Mouse (Mus musculus) cerebellum, adult 2 months (tissue): ENCODE measurements around the gene Hspg2. TPM values are rescaled to one million over a fixed set of nuclear protein-coding genes. Genes with fewer than 3 reads are reported as not detected.

Source experiments
- DNase-seq, 2 experiments: peaks; one replicate each; pipeline ENCODE4 v3.0.0; 2021
- H3K27ac ChIP-seq: fragments of 200-500 bp; 2 replicates; pipeline ENCODE4 v1.5.1; 2012; ENCODE audit warnings: low read length, control low read depth, inconsistent platforms; ENCODE audit not compliant: insufficient read depth
- H3K27me3 ChIP-seq: fragments of 200-500 bp; 2 replicates; pipeline ENCODE4 v1.6.1; 2012; ENCODE audit warnings: inconsistent platforms, mild to moderate bottlenecking, low read length, moderate library complexity; ENCODE audit not compliant: control insufficient read depth, insufficient read depth
- H3K4me1 ChIP-seq: fragments of 200-500 bp; 2 replicates; pipeline ENCODE4 v1.6.1; 2011; ENCODE audit warnings: low read length; ENCODE audit not compliant: control insufficient read depth, insufficient read depth
- H3K4me3 ChIP-seq: fragments of 200-500 bp; replicated peaks from 2 replicates; pipeline ENCODE3; 2011; ENCODE audit warnings: mild to moderate bottlenecking, low read depth, low read length, control low read depth; ENCODE audit not compliant: insufficient read depth
- CTCF ChIP-seq: fragments of 200-500 bp; IDR thresholded peaks from 2 replicates; pipeline ENCODE4 v1.5.1; 2011; ENCODE audit warnings: low read depth, mild to moderate bottlenecking, control low read depth, low read length, moderate library complexity, borderline replicate concordance; ENCODE audit not compliant: insufficient read depth
- POLR2A ChIP-seq: fragments of 200-500 bp; IDR thresholded peaks from 2 replicates; pipeline ENCODE4 v1.6.1; 2011; ENCODE audit warnings: low read length, control low read depth, borderline replicate concordance; ENCODE audit not compliant: insufficient read depth
- WGBS: fragments of 180-500 bp; shearing (Covaris S2); methylation state at CpG from one replicate; pipeline ENCODE4 v1.1.7; 2018; 5-methylcytosine and 5-hydroxymethylcytosine counted together
- polyA plus RNA-seq: library from polyadenylated mRNA; depleted of rRNA; stranded (reverse); fragments of >200 nt; gene quantifications from 2 replicates; pipeline ENCODE4 v1.2.3, GENCODE M21; 2012

The Hspg2 gene
- polyA plus RNA-seq, 1 experiment: 2.8 TPM

- 74% methylated on average over 10 of the region's 10 CpGs for WGBS
Measured at GRCm38 (mm10) chr4:137487286-137488000, 18.9 kb downstream of the Hspg2 start.

DNA sequence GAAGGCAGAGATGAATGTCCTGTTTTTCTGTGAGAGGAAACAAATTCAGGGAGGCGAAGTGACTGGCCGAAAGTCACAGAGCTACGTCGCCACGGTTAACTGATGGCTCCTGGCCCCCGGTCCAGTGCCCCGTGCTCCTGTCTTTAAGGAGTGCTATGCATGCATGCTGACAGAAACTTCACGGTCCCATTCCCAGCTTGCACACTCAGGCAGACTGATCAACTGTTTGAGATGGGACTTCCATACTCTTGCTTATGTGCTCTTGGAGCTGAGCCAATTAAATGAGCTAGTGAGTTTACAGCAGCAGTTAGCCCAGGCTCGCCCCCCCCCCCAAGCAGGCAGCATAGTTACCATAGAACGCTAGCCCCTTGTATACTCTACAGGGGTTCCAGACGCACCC lies 19.5 kb downstream of the Hspg2 start:
- no peak for TF ChIP-seq POLR2A
- TF ChIP-seq CTCF: no peak
- H3K27me3 ChIP-seq: no peaks in the 10 kb centered on the region
- DNase-seq: no peak
- no peak overlapping the region for H3K27ac ChIP-seq
- no peak overlapping the region for H3K4me3 ChIP-seq
- 74% methylated on average over 11 of the region's 11 CpGs for WGBS
- peaks cover 41% of the 10 kb centered on the region for H3K4me1 ChIP-seq

More at GRCm38 (mm10) chr4:137487286-137488000, 18.9 kb downstream of the Hspg2 start:
- TF ChIP-seq POLR2A (no peak), CTCF (no peak)
- no peaks in the 10 kb centered on the region for H3K27me3 ChIP-seq
- H3K4me3 ChIP-seq: no peak overlapping the region
- no peak overlapping the region for H3K27ac ChIP-seq
- no peak for DNase-seq
- H3K4me1 ChIP-seq: peaks cover 41% of the 10 kb centered on the region

DNA sequence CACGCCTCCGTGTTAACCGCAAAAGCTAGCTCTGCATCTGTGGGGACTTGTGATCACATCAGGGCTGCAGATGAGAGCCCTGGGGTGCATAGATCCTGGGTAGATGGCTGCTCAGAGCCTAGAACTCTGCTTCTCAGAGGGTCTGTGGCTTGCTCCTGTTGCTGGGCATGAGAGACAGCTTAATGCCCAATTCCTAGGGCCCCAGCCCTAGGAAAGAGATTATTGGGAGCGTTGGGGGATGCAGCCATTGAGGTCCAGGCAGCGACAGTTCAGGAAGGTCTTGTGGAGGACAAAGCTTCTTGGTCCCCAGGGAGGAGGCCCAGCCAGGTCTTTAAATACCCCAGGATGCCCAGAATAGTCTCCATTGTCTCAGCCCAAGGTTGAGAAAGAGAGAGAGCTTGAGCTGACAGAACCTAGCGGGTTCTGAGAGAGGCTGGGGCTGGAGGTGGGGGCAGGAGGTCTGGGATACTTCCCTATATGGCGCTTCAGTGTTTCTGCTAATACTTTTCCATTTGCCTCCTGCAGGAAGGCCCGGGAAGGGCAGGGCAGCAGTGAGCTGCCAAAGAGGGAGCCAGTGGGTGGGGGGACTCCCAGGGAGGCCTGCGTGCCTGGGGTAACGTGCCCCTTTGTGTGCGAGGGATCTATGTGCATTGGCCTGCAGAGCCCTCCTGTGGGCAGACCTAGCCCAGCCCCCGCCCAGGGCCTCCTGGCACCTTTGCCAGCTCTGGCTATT lies 20.2 kb downstream of the Hspg2 start:
- H3K27ac ChIP-seq: no peak overlapping the region

GRCm38 (mm10) chr4:137489996-137490395 lies 21.4 kb downstream of the Hspg2 start:
- Histone ChIP-seq H3K27ac (no peak overlapping the region), H3K27me3 (no peaks in the 10 kb centered on the region), H3K4me3 (no peak overlapping the region), H3K4me1 (peaks cover 34% of the 10 kb centered on the region)
- 89% methylated on average over 8 of the region's 8 CpGs for WGBS
- DNase-seq: no peak
- TF ChIP-seq CTCF (no peak), POLR2A (no peak)

More for the DNA sequence above, 20.2 kb downstream of the Hspg2 start:
- Histone ChIP-seq H3K4me3 (no peak overlapping the region), H3K27me3 (no peaks in the 10 kb centered on the region), H3K4me1 (peaks cover 41% of the 10 kb centered on the region)
- no peak for TF ChIP-seq POLR2A
- TF ChIP-seq CTCF: peak; percentile 30; the same call in 1 of the 2 replicates
- WGBS: 52% methylated on average over 12 of the region's 12 CpGs
- DNase-seq: no peak

DNA sequence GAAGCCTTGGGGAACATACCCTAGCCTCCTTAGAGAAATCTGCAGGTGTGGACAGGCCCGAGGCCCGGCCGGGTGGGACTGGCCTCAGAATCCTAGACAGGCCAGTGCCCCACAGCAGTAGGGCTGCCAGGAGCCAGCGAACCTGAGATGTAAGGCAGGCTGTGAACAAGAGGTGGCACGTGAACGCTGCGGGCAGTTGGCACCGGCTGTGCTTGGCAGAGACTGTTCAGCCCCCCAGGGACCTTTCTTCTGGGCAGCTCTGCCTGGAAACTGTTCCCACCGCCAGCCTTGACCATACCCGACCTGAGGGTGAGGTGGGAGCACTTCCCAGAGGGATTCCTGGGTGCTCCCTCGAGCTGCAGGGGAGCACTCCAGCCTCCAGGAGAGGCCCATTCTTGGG lies 24.0 kb downstream of the Hspg2 start:
- Histone ChIP-seq H3K4me1 (peaks cover 18% of the 10 kb centered on the region), H3K27ac (no peak overlapping the region), H3K27me3 (no peaks in the 10 kb centered on the region), H3K4me3 (no peak overlapping the region)
- no peak for DNase-seq
- no peak for TF ChIP-seq POLR2A
- TF ChIP-seq CTCF: no peak
- 58% methylated on average over 11 of the region's 11 CpGs for WGBS

DNA sequence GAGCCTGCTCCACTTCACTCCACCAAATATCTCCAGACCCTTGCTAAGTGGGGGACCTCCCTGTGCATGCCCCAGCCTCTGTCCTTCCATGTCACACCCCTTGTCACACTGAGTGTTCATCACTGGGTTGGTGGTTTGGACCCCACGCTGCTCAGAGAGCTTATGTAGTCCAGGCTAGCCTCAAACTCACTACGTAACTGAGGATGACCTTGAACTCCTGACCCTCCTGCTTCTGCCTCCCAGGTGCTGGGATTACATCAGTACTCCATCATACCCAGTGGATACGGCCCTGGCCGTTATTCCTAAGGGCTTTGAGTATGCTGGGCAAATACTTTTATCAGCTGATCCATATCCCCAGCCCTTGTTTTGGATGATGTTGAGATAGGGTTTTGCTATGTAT lies 24.6 kb downstream of the Hspg2 start:
- TF ChIP-seq CTCF (no peak), POLR2A (no peak)
- Histone ChIP-seq H3K27me3 (no peaks in the 10 kb centered on the region), H3K27ac (no peak overlapping the region), H3K4me1 (peaks cover 18% of the 10 kb centered on the region), H3K4me3 (no peak overlapping the region)
- DNase-seq: no peak
- WGBS: 95% methylated on average over 4 of the region's 4 CpGs

DNA sequence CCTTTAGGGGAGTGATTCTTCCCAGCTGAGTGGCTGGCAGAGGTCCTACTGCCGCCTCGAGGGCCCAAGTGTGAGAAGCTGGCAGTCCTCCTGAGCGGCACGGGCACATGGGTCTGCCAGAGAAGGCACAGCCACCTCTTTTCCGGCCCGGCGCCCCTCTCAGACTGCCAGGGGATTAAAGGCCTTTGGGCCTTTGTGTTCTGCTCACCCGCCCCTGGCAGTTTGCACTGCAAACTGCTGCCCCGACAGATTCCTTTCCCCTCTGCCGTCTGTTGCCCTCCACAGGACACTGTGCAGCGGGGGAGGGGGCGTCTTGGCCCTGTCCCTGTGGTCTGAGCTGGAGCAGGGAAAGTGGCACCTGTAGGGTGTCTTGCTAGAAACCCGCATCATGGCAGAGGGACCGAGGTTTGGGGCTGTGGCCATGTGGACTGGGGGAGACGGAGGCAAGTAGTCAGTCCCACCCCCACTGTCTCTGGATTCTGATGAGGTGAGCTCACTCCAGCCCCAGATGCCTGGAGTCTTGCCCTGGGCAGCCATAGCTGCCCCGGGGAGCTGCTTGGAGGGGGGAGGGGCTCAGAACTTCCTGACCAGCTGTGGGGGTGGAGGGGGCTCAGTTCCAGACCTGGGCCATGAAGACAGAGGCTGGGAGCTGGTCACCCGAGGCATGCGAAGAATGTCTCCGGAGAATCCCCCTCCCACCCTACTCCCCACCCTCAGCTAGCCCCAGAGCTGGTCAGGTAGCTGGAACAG lies 26.4 kb downstream of the Hspg2 start:
- Histone ChIP-seq H3K4me3 (no peak overlapping the region), H3K4me1 (0 out of 2 replicates have a peak, but pooled peaks cover 6% of the 10 kb centered on the region), H3K27me3 (no peaks in the 10 kb centered on the region), H3K27ac (no peak overlapping the region)
- DNase-seq: no peak
- WGBS: 27% methylated on average over 19 of the region's 19 CpGs
- TF ChIP-seq CTCF: no peak
- no peak for TF ChIP-seq POLR2A
